Mouse (Mus musculus) urinary bladder, postnatal 10 days (tissue): ENCODE results near the gene Rps3a1.
A peak's percentile ranks its signal among the peaks of the same experiment; 100 is the strongest.

Experiments used
- DNase-seq: peaks from one replicate; pipeline ENCODE4 v3.0.0; 2022; ENCODE audit warnings: low spot score

Rps3a1 gene

GRCm38 (mm10) chr3:86142263-86142933 lies at the start of gene Rps3a1:
Gene Rps3a1, minus strand, starts transcription at chr3:86142702.
- DNase-seq: peak; percentile 98

GRCm38 (mm10) chr3:86187736-86188389 lies 45.4 kb upstream of the Rps3a1 start:
- no peak for DNase-seq

- DNase-seq: no peak
Observed at GRCm38 (mm10) chr3:86184546-86184945, 42.0 kb upstream of the Rps3a1 start.

- no peak for DNase-seq
Observed at GRCm38 (mm10) chr3:86181107-86181506, 38.6 kb upstream of the Rps3a1 start.

DNA sequence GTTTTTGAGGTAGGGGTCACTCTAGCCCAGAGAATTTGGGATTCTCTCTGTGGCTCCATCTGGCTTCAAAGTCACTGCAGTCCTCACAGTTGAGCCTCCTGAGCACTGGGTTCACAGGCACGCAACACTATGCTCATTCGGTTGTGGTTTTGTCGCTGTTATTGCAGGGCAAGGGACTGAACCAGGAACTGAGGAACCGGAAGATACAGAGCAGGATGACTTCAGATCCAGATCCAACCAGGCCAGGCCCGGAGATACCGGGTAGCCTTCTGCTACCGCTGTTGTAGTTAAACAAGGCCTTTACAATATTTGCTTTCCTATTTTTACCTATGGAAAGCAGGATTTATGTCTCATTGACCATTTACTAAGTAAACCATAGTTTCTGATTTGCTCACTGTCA lies 37.2 kb upstream of the Rps3a1 start:
- no peak for DNase-seq

- no peak for DNase-seq
Observed at GRCm38 (mm10) chr3:86168841-86169425, 26.4 kb upstream of the Rps3a1 start.

DNA sequence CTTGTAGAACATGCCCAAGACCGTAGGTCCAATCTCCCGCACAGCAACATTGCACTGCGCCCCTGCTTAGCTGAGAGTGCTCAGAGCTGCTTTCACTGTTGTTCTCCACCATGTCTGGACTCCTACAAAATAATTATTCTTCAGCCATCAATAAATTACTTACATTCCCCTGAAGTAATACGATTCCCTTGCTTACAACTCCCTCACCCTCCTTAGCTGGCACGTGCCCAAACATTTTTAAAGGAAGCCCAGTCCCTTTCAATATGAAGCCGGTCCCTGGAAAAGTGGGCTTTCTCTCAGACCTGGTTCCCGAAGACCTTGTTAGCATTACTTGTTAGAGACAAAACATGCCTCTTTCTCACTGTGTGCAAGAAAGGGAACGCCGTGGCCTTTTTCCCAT lies 7.0 kb upstream of the Rps3a1 start:
- no peak for DNase-seq

- no peak for DNase-seq
Observed at GRCm38 (mm10) chr3:86149063-86149462, 6.6 kb upstream of the Rps3a1 start.

- DNase-seq: no peak
Observed at GRCm38 (mm10) chr3:86143343-86143742, 841 bp upstream of the Rps3a1 start.

GRCm38 (mm10) chr3:86142934-86143317 lies 424 bp upstream of the Rps3a1 start:
- no peak for DNase-seq

DNA sequence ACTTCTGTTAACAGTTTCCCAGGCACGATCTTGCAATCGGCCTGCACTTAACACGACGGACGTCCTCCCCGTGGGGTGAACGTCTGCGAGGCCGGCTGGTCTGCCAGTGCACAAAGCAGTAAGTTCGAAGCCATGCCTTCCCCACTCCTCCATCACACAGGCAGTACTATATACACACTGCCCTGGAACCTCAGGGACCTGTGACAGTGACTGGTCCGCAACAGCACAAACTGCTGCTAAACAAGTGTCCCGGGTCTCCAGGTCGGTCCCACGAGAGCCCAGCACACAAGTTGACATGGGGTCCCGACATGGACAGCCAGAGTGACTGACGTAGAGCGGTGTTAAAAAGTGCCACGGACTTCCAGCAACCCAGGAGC lies 628 bp downstream of the Rps3a1 start:
- DNase-seq: no peak

- no peak for DNase-seq
Observed at GRCm38 (mm10) chr3:86141366-86141765, 1.1 kb downstream of the Rps3a1 start.

GRCm38 (mm10) chr3:86139660-86140059 lies 2.8 kb downstream of the Rps3a1 start:
- no peak for DNase-seq

DNA sequence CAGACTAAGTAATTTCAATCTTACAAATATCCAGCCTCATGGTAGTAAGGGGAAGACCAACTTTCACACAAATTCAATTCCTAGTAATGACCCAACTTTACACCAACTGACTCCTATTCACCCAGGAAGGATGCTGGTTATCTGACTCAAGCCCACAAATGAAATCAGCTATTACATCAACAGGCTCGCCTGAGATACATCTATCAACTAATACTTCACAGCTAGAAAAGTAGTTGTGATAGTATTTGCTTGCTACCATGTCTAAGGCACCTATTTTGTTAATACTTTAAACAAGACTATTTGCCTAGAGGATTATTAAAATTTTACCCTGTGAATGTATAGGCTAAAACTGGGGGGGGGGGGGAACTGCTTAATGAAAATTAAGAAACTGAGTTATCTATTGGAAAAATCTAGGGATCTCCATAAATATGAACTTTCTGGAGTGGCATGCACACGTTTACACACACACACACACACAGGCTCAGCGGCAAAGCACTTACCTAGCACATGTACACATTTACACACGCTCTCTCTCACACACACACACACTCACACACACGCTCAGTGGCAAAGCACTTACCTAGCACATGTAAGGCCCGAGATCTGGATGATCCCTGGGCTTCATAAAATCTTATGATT lies 5.4 kb downstream of the Rps3a1 start:
- no peak for DNase-seq

GRCm38 (mm10) chr3:86135886-86136563 lies 6.5 kb downstream of the Rps3a1 start:
- DNase-seq: no peak

- no peak for DNase-seq
Observed at GRCm38 (mm10) chr3:86134939-86135638, 7.4 kb downstream of the Rps3a1 start.

GRCm38 (mm10) chr3:86129757-86130156 lies 12.7 kb downstream of the Rps3a1 start:
- DNase-seq: no peak

- no peak for DNase-seq
Observed at GRCm38 (mm10) chr3:86123251-86123746, 19.2 kb downstream of the Rps3a1 start.

DNA sequence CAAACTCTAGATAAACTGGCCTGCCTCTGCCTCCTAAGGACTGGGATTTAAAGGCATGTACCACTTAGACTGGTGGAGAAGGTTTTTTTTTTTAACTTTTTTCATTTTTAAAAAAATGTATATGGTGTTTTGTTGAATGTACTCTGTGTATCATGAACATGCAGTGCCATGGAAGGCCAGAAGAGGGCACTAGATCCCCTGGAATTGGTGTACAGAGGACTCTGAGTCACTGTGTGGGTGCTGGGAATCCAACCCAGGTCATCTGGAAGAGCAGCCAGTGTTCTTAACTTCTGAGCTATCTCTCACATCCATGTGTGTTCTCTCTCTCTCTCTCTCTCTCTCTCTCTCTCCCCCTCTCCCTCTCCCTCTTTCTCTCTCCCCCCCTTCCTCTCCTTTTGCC lies 20.3 kb downstream of the Rps3a1 start:
- no peak for DNase-seq

DNA sequence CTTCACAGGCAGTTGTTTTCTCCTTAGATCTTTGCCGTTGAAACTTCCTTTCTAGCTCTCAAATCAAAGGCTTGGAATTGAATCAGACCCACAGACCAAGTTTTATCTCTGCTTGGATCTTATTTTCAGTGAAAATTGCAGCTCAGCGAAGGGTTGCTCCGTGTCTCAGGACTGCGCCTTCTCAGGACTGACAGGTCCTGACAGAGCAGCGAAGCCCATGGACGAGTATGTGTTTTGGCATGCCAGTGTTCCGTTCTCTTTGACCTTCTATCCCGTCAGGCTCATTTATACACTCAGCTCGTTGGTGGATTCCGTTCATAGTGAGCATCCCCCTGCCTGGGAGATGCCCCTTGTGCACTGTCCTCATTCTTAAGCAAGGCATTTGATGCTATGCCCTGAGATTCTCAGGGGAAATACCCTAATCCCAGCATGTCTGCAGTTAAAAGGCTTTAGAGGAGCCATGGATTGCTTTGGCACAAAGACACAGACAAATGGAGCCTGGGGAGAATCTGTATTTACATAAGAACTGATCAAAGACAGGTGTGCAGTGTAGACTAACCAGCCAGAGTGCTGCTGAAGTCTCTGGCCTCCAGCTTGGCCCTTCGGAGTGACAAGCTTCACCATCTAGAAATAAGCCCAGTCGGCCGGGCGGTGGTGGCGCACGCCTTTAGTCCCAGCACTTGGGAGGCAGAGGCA lies 23.1 kb downstream of the Rps3a1 start:
- DNase-seq: no peak

GRCm38 (mm10) chr3:86116951-86117350 lies 25.6 kb downstream of the Rps3a1 start:
- DNase-seq: no peak
